Mouse (Mus musculus) cerebellum, adult 2 months (tissue): ENCODE data around the gene Bdkrb2.

Experiments used
- CTCF ChIP-seq: fragments of 200-500 bp; IDR thresholded peaks from 2 replicates; pipeline ENCODE4 v1.5.1; 2011; ENCODE audit warnings: low read depth, mild to moderate bottlenecking, control low read depth, low read length, moderate library complexity, borderline replicate concordance; ENCODE audit not compliant: insufficient read depth
- POLR2A ChIP-seq: fragments of 200-500 bp; IDR thresholded peaks from 2 replicates; pipeline ENCODE4 v1.6.1; 2011; ENCODE audit warnings: low read length, control low read depth, borderline replicate concordance; ENCODE audit not compliant: insufficient read depth

- TF ChIP-seq CTCF (no peak), POLR2A (no peak)
Observed at GRCm38 (mm10) chr12:105602581-105603210, 39.7 kb downstream of the Bdkrb2 start, which contains the start of gene Bdkrb1.
